Mouse (Mus musculus): ENCODE results near the gene Ifna7.
A peak's percentile ranks its signal among the peaks of the same experiment; 100 is the strongest.
"Not testable (repeated sequence)": the region's sequence is repeated elsewhere in the genome, so short reads cannot be mapped to it uniquely, and the experiment has no call there.

The Ifna7 gene

GRCm38 (mm10) chr4:88815928-88816327 lies at the start of gene Ifna7:
Gene Ifna7, plus strand, starts transcription at chr4:88816228.
- no peak for DNase-seq

GRCm38 (mm10) chr4:88773534-88773933 lies 42.5 kb upstream of the Ifna7 start, which contains the start of gene Gm13290:
Gene Gm13290, plus strand, starts transcription at chr4:88773834.
- DNase-seq: not testable (repeated sequence)

- not testable (repeated sequence) for DNase-seq
Measured at GRCm38 (mm10) chr4:88776622-88777021, 39.4 kb upstream of the Ifna7 start, which contains the start of gene Gm13289. Gene Gm13289, plus strand, starts transcription at chr4:88776922.

- DNase-seq: not testable (repeated sequence)
Measured at GRCm38 (mm10) chr4:88779550-88779949, 36.5 kb upstream of the Ifna7 start, which contains the start of gene Gm13272. Gene Gm13272, plus strand, starts transcription at chr4:88779850.

GRCm38 (mm10) chr4:88780320-88780719 lies 35.7 kb upstream of the Ifna7 start:
- not testable (repeated sequence) for DNase-seq

GRCm38 (mm10) chr4:88781831-88782230 lies 34.2 kb upstream of the Ifna7 start, which contains the start of gene Ifnz:
Gene Ifnz, plus strand, starts transcription at chr4:88782131.
- DNase-seq: not testable (repeated sequence)

GRCm38 (mm10) chr4:88782335-88782734 lies 33.7 kb upstream of the Ifna7 start:
- not testable (repeated sequence) for DNase-seq

- not testable (repeated sequence) for DNase-seq
Measured at GRCm38 (mm10) chr4:88785409-88785808, 30.6 kb upstream of the Ifna7 start, which contains the start of gene Gm13276. Gene Gm13276, plus strand, starts transcription at chr4:88785709.

GRCm38 (mm10) chr4:88788402-88788801 lies 27.6 kb upstream of the Ifna7 start, which contains the start of gene Gm13277:
Gene Gm13277, plus strand, starts transcription at chr4:88788632.
- peak; percentile 75 for DNase-seq

GRCm38 (mm10) chr4:88791250-88791649 lies 24.8 kb upstream of the Ifna7 start, which contains the start of gene Gm13278:
Gene Gm13278, plus strand, starts transcription at chr4:88791550.
- not testable (repeated sequence) for DNase-seq

- DNase-seq: peak; percentile 68
Measured at GRCm38 (mm10) chr4:88793936-88794675, 21.9 kb upstream of the Ifna7 start, which contains the start of gene Gm13275. Gene Gm13275, plus strand, starts transcription at chr4:88794487.

GRCm38 (mm10) chr4:88797097-88797496 lies 18.9 kb upstream of the Ifna7 start, which contains the start of gene Gm13279:
Gene Gm13279, plus strand, starts transcription at chr4:88797397.
- not testable (repeated sequence) for DNase-seq

- not testable (repeated sequence) for DNase-seq
Measured at GRCm38 (mm10) chr4:88799365-88799764, 16.7 kb upstream of the Ifna7 start, which contains the start of gene Gm13285. Gene Gm13285, plus strand, starts transcription at chr4:88799665.

GRCm38 (mm10) chr4:88802954-88803353 lies 13.1 kb upstream of the Ifna7 start, which contains the start of gene Gm13287:
Gene Gm13287, plus strand, starts transcription at chr4:88803254.
- DNase-seq: not testable (repeated sequence)

GRCm38 (mm10) chr4:88805231-88805630 lies 10.8 kb upstream of the Ifna7 start, which contains the start of gene Gm13288:
Gene Gm13288, plus strand, starts transcription at chr4:88805531.
- not testable (repeated sequence) for DNase-seq

GRCm38 (mm10) chr4:88805761-88806160 lies 10.3 kb upstream of the Ifna7 start:
- DNase-seq: peak; percentile 8

GRCm38 (mm10) chr4:88819659-88820058 lies 3.6 kb downstream of the Ifna7 start, which contains the start of gene Ifna11:
Gene Ifna11, plus strand, starts transcription at chr4:88819959.
- no peak for DNase-seq

- DNase-seq: peak; percentile 28
Measured at GRCm38 (mm10) chr4:88822995-88823394, 7.0 kb downstream of the Ifna7 start.

- not testable (repeated sequence) for DNase-seq
Measured at GRCm38 (mm10) chr4:88827116-88827515, 11.1 kb downstream of the Ifna7 start, which contains the start of gene Ifna6. Gene Ifna6, plus strand, starts transcription at chr4:88827416.

GRCm38 (mm10) chr4:88830523-88830922 lies 14.5 kb downstream of the Ifna7 start:
- DNase-seq: peak; percentile 55

GRCm38 (mm10) chr4:88835225-88835624 lies 19.2 kb downstream of the Ifna7 start, which contains the start of gene Ifna5:
Gene Ifna5, plus strand, starts transcription at chr4:88835525.
- not testable (repeated sequence) for DNase-seq

GRCm38 (mm10) chr4:88838828-88839227 lies 22.8 kb downstream of the Ifna7 start:
- peak; percentile 19 for DNase-seq

- DNase-seq: no peak
Measured at GRCm38 (mm10) chr4:88840058-88840457, 24.0 kb downstream of the Ifna7 start.
